Mouse (Mus musculus): Measurements from ENCODE around the gene Cacna2d1. TPM values are rescaled to one million over a fixed set of nuclear protein-coding genes. Genes with fewer than 3 reads are reported as not detected.

The Cacna2d1 gene
- polyA plus RNA-seq, 1 experiment from 2014 or later: 24.1 TPM

GRCm38 (mm10) chr5:16024626-16025417 lies 90.3 kb downstream of the Cacna2d1 start:
- Histone ChIP-seq H3K4me2 (replicated peaks; ENCODE audit: low read depth, low read length) (no peak overlapping the region), H3K9me3 (ENCODE audit: control insufficient read depth, low read length) (no peaks in the 10 kb centered on the region), H3K4me3 (ENCODE audit: low read length) (no peak overlapping the region), H3K9ac (ENCODE audit: low read depth, low read length) (no peak overlapping the region), H3K27ac (ENCODE audit: low read depth, low read length) (no peak overlapping the region), H3K27me3 (ENCODE audit: control insufficient read depth, insufficient read depth, low read length) (no peaks in the 10 kb centered on the region), H3K36me3 (ENCODE audit: control insufficient read depth, insufficient read depth, low read length) (no peaks in the 10 kb centered on the region), H3K4me1 (ENCODE audit: control insufficient read depth, insufficient read depth, low read length) (no peaks in the 10 kb centered on the region; the same call in 1 of the 2 replicates)
- ATAC-seq (ENCODE audit: low FRiP score, low TSS enrichment): peak; percentile 62; the same call in 1 of the 2 replicates
- WGBS: 36% methylated on average over 4 of the region's 4 CpGs

DNA sequence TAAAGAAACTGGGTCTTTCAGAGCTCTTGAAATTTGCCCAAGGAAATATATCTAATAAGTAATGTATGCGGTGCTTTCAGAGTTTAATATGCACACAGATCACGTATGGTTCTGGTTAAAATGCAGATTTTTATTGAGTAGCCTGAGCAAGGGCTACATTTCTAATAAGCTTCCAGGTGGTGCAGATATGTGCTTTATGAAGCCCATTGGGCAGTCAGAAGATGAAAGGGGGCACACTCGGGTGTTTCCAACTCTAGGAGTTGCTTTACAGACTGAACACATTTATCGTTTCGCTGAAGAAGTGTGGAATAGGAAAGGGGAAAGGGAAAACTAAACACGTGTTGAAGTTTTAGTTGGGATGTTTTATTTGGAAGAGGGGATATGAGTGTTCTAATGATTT lies 94.4 kb downstream of the Cacna2d1 start:
- H3K9ac ChIP-seq (ENCODE audit: low read depth, low read length): no peak overlapping the region
- no peak overlapping the region for H3K27ac ChIP-seq (ENCODE audit: low read depth, low read length)
- WGBS: 83% methylated on average over 6 of the region's 6 CpGs
- H3K4me3 ChIP-seq (ENCODE audit: low read length): no peak overlapping the region
- no peaks in the 10 kb centered on the region for H3K9me3 ChIP-seq (ENCODE audit: control insufficient read depth, low read length)
- no peaks in the 10 kb centered on the region for H3K27me3 ChIP-seq (ENCODE audit: control insufficient read depth, insufficient read depth, low read length)
- no peak for ATAC-seq (ENCODE audit: low FRiP score, low TSS enrichment)
- H3K4me1 ChIP-seq (ENCODE audit: control insufficient read depth, insufficient read depth, low read length): no peaks in the 10 kb centered on the region; the same call in 1 of the 2 replicates
- H3K4me2 ChIP-seq (replicated peaks; ENCODE audit: low read depth, low read length): no peak overlapping the region
- H3K36me3 ChIP-seq (ENCODE audit: control insufficient read depth, insufficient read depth, low read length): no peaks in the 10 kb centered on the region

DNA sequence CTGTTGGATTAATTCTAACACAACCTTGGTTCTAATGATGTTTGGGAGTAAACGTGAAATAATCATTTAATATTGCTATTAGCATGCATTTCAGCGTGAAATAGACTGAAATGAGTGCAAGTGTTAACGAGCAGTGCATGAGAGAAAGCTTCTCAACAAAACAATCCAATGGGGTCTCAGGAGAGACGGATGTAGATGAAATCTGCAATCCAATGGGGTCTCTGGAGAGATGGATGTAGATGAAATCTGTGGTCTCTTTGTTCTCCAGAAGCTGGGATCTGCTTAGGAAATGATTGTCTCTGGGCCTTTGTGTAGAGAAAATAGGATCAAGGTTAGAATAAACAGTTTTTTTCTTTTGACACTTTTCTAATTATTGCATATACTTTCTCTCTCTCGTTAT lies 95.0 kb downstream of the Cacna2d1 start:
- no peaks in the 10 kb centered on the region for H3K36me3 ChIP-seq (ENCODE audit: control insufficient read depth, insufficient read depth, low read length)
- ATAC-seq (ENCODE audit: low FRiP score, low TSS enrichment): no peak
- H3K4me1 ChIP-seq (ENCODE audit: control insufficient read depth, insufficient read depth, low read length): no peaks in the 10 kb centered on the region; the same call in 1 of the 2 replicates
- no peak overlapping the region for H3K4me2 ChIP-seq (replicated peaks; ENCODE audit: low read depth, low read length)
- H3K27me3 ChIP-seq (ENCODE audit: control insufficient read depth, insufficient read depth, low read length): no peaks in the 10 kb centered on the region
- H3K4me3 ChIP-seq (ENCODE audit: low read length): no peak overlapping the region
- no peak overlapping the region for H3K9ac ChIP-seq (ENCODE audit: low read depth, low read length)
- no peaks in the 10 kb centered on the region for H3K9me3 ChIP-seq (ENCODE audit: control insufficient read depth, low read length)
- 87% methylated on average over 5 of the region's 5 CpGs for WGBS
- H3K27ac ChIP-seq (ENCODE audit: low read depth, low read length): no peak overlapping the region

DNA sequence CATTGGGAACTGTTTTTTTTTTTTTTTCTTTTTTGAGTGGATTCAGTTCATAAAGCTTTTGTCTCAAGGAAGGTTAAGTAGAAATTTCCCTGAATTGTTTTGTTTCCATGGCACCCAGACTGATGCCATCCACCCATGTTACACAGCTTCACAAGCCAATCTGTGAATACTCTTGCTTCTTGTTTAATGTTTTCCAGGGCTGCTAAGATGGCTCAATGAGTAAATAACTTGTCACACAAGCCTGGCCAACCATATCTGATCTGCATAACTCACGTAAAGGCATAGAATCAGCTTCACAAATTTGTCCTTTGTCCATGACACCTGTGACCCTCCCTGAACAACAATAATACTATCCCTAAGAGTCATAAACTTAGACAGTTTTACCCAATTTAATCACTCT lies 99.1 kb downstream of the Cacna2d1 start:
- Histone ChIP-seq H3K4me2 (replicated peaks; ENCODE audit: low read depth, low read length) (no peak overlapping the region), H3K27ac (ENCODE audit: low read depth, low read length) (no peak overlapping the region), H3K4me1 (ENCODE audit: control insufficient read depth, insufficient read depth, low read length) (no peaks in the 10 kb centered on the region), H3K9me3 (ENCODE audit: control insufficient read depth, low read length) (no peaks in the 10 kb centered on the region), H3K27me3 (ENCODE audit: control insufficient read depth, insufficient read depth, low read length) (no peaks in the 10 kb centered on the region), H3K36me3 (ENCODE audit: control insufficient read depth, insufficient read depth, low read length) (no peaks in the 10 kb centered on the region), H3K4me3 (ENCODE audit: low read length) (no peak overlapping the region), H3K9ac (ENCODE audit: low read depth, low read length) (no peak overlapping the region)
- peak; percentile 43; the same call in 1 of the 2 replicates for ATAC-seq (ENCODE audit: low FRiP score, low TSS enrichment)
- WGBS: 52% methylated on average over 1 of the region's 1 CpGs

DNA sequence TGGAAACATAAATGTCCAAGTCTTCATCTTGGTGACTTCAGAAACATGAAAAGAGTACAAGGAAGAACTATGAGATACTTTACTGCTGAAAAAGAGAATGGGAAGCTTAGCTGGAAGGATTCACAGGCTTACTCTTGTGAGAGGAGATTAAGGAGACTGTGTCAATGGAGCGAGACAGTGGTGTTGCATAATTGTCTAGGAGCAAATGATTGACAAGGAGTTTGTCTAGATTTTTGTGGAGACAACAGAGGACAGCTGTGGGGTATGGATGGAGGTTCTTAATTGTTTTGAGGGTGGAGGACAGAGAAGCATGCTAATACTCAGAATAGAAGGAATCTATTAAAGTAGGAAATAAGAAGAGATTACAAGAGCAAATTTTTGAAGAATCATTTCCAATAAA lies 100.8 kb downstream of the Cacna2d1 start:
- no peaks in the 10 kb centered on the region for H3K9me3 ChIP-seq (ENCODE audit: control insufficient read depth, low read length)
- H3K9ac ChIP-seq (ENCODE audit: low read depth, low read length): no peak overlapping the region
- H3K4me1 ChIP-seq (ENCODE audit: control insufficient read depth, insufficient read depth, low read length): no peaks in the 10 kb centered on the region
- 77% methylated on average over 1 of the region's 1 CpGs for WGBS
- no peak overlapping the region for H3K4me2 ChIP-seq (replicated peaks; ENCODE audit: low read depth, low read length)
- H3K36me3 ChIP-seq (ENCODE audit: control insufficient read depth, insufficient read depth, low read length): no peaks in the 10 kb centered on the region
- no peak overlapping the region for H3K27ac ChIP-seq (ENCODE audit: low read depth, low read length)
- no peaks in the 10 kb centered on the region for H3K27me3 ChIP-seq (ENCODE audit: control insufficient read depth, insufficient read depth, low read length)
- ATAC-seq (ENCODE audit: low FRiP score, low TSS enrichment): 0 out of 2 replicates have a peak, but pooled peaks have one; percentile 32
- H3K4me3 ChIP-seq (ENCODE audit: low read length): no peak overlapping the region

DNA sequence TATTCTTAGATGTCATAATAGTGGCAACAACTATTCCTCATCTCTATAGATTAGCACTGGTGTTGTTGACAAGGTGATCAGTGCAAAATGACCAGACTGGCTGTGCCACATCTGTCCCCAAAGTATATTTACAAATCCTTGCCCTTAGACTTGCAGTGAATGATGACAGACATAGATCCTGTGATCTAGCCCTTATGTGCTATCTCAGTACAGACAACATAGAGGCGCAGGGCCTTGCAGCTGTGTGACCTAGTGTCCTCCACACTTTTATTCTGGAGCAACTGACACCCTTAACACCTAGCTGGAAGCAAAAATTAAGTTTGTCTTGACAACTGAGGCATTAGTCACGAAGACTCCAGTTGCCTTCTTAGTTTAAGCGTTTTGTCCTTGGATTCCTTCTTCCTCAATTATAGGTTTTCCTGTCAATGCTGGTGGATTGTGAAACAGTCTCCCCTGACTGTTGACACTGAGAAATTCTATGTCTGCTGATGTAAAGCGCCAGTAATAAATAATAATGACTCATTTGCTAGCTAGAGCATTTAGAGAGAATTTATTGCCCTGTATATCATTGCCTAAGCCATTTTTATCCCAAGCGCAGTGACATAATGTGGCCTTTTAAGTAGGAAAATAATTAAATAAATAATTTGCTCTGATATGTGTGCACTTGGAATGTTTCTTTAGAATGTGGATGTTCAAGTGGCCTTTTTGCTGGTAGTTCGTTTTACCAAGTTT lies 110.8 kb downstream of the Cacna2d1 start:
- 56% methylated on average over 6 of the region's 6 CpGs for WGBS
- Histone ChIP-seq H3K9me3 (ENCODE audit: control insufficient read depth, low read length) (no peaks in the 10 kb centered on the region), H3K4me2 (replicated peaks; ENCODE audit: low read depth, low read length) (no peak overlapping the region), H3K27me3 (ENCODE audit: control insufficient read depth, insufficient read depth, low read length) (no peaks in the 10 kb centered on the region), H3K4me3 (ENCODE audit: low read length) (no peak overlapping the region), H3K27ac (ENCODE audit: low read depth, low read length) (no peak overlapping the region), H3K4me1 (ENCODE audit: control insufficient read depth, insufficient read depth, low read length) (peaks cover 4% of the 10 kb centered on the region; the same call in 1 of the 2 replicates), H3K9ac (ENCODE audit: low read depth, low read length) (no peak overlapping the region), H3K36me3 (ENCODE audit: control insufficient read depth, insufficient read depth, low read length) (no peaks in the 10 kb centered on the region)
- ATAC-seq (ENCODE audit: low FRiP score, low TSS enrichment): no peak

DNA sequence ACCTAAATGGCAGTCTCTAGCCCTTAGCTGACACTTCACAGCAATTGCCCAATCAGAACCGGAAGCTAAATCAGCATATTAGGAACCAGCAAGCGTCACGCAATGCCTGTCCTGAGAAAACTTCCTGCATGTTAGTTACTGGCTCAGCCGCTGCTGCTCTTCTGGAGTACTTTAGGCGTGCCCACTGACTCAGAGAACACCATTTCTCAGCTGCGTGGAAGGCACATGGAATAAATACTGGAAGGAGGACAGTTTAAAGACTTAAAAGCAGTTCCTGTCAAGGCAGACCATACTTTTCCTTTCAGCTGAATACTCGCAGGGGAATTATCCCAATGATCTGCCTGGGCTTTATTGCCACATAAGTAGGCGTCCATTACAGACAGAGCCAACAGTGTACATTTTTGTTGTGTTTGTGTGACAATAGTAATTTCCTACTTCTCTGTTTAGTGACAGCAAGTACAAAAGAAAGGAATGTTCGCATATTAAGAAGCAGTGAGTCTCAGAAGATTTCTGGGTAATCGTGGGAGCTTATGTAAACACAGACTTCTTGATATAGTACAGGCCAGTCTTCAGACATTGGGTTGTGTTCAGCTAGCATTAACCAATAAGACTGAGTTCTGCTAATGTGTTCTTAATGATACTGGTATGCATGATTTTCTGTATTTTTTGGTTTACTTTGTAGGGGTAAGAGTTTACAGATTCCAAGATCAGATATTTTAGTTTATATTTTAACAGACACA lies 113.1 kb downstream of the Cacna2d1 start:
- Histone ChIP-seq H3K4me2 (replicated peaks; ENCODE audit: low read depth, low read length) (peak overlapping the region; percentile 2; the same call in 1 of the 2 replicates), H3K36me3 (ENCODE audit: control insufficient read depth, insufficient read depth, low read length) (no peaks in the 10 kb centered on the region), H3K9me3 (ENCODE audit: control insufficient read depth, low read length) (no peaks in the 10 kb centered on the region), H3K9ac (ENCODE audit: low read depth, low read length) (no peak overlapping the region), H3K4me3 (ENCODE audit: low read length) (no peak overlapping the region), H3K4me1 (ENCODE audit: control insufficient read depth, insufficient read depth, low read length) (peaks cover 4% of the 10 kb centered on the region; the same call in 1 of the 2 replicates), H3K27me3 (ENCODE audit: control insufficient read depth, insufficient read depth, low read length) (no peaks in the 10 kb centered on the region), H3K27ac (ENCODE audit: low read depth, low read length) (peak overlapping the region; percentile 65; the same call in 1 of the 2 replicates)
- peak; percentile 86 for ATAC-seq (ENCODE audit: low FRiP score, low TSS enrichment)
- WGBS: 25% methylated on average over 10 of the region's 10 CpGs

GRCm38 (mm10) chr5:16056795-16057194 lies 122.3 kb downstream of the Cacna2d1 start:
- no peak for ATAC-seq (ENCODE audit: low FRiP score, low TSS enrichment)
- Histone ChIP-seq H3K4me1 (ENCODE audit: control insufficient read depth, insufficient read depth, low read length) (no peaks in the 10 kb centered on the region), H3K4me3 (ENCODE audit: low read length) (no peak overlapping the region), H3K9ac (ENCODE audit: low read depth, low read length) (no peak overlapping the region), H3K27ac (ENCODE audit: low read depth, low read length) (no peak overlapping the region), H3K27me3 (ENCODE audit: control insufficient read depth, insufficient read depth, low read length) (no peaks in the 10 kb centered on the region), H3K36me3 (ENCODE audit: control insufficient read depth, insufficient read depth, low read length) (no peaks in the 10 kb centered on the region), H3K9me3 (ENCODE audit: control insufficient read depth, low read length) (no peaks in the 10 kb centered on the region), H3K4me2 (replicated peaks; ENCODE audit: low read depth, low read length) (no peak overlapping the region)
- WGBS: 36% methylated on average over 2 of the region's 2 CpGs
